In genomic region chr14:104453824-104454223, GRCm38 (mm10) we compare ENCODE assay signal across 8 mouse cellular contexts. TPM values are rescaled to one million over a fixed set of nuclear protein-coding genes. Genes with fewer than 3 reads are reported as not detected.
A peak's percentile ranks its signal among the peaks of the same experiment; 100 is the strongest.
DNase-seq lines count a peak whose midpoint lies in the region; ATAC-seq lines count a peak whose summit lies in the region.

No protein-coding gene starts in this region.

- WGBS in intestine, embryonic 16.5 days: 13% methylated on average over 4 of the region's 4 CpGs

- intact Hi-C loops in heart, postnatal 14 days (cut with DNase I): no loop called here

- ATAC-seq in hematopoietic stem cell, adult 5-6 weeks (replicated peaks in 1 of 2; ENCODE audit: insufficient read depth in 1 of 2, low FRiP score in 2 of 2, low TSS enrichment in 1 of 2, low read depth in 1 of 2, poor library complexity in 2 of 2, severe bottlenecking in 2 of 2): peak; percentile 59 to 60; a peak in 3 of 4 replicates
- ATAC-seq in intestine, embryonic 16.5 days: no peak

- no peak overlapping the region for H3K4me3 ChIP-seq in intestine, embryonic 16.5 days (ENCODE audit: low read length)

- peaks cover 23% of the 10 kb centered on the region for H3K27me3 ChIP-seq in intestine, embryonic 16.5 days (replicated peaks; ENCODE audit: control insufficient read depth, insufficient read depth, low read length)

- H3K9ac ChIP-seq in intestine, embryonic 16.5 days (ENCODE audit: low read depth, low read length): no peak overlapping the region

- no peak overlapping the region for H3K27ac ChIP-seq in intestine, embryonic 16.5 days (ENCODE audit: low read length)

- no peaks in the 10 kb centered on the region for H3K9me3 ChIP-seq in intestine, embryonic 16.5 days (ENCODE audit: control insufficient read depth, low read length)

- H3K36me3 ChIP-seq in intestine, embryonic 16.5 days (ENCODE audit: control insufficient read depth, insufficient read depth, low read length): no peaks in the 10 kb centered on the region

- DNase-seq in heart, postnatal 14 days: peak; percentile 64 to 75
- no peak for DNase-seq in heart, adult 9 months (ENCODE audit: low spot score in 2 of 2)
- DNase-seq in urinary bladder, postnatal 25 days (ENCODE audit: low spot score): peak; percentile 61
- DNase-seq in urinary bladder, adult 2 months (ENCODE audit: low spot score): no peak
- peak; percentile 80 for DNase-seq in retina, postnatal 1 day
- DNase-seq in cerebellum, adult 18-20 months: no peak

- no peak overlapping the region for H3K4me2 ChIP-seq in intestine, embryonic 16.5 days (ENCODE audit: low read depth, low read length)

- no peaks in the 10 kb centered on the region for H3K4me1 ChIP-seq in intestine, embryonic 16.5 days (ENCODE audit: control insufficient read depth, insufficient read depth, low read length)

RNA-seq across cellular contexts. Expression of gene Pou4f1, which starts 14.0 kb away (rescaled TPM):
- total RNA-seq in heart, postnatal 14 days (2021): under 1 TPM in 1 of 2 experiments, not detected in 1; 0.05 TPM
- 0.01 and 0.08 TPM in 2 replicates for polyA plus RNA-seq in urinary bladder, adult 2 months (2012; rRNA removed)
- total RNA-seq in hematopoietic stem cell, adult 5-6 weeks (2017): not detected in 2 replicates
- 0.22 and 0.33 TPM in 2 replicates for polyA plus RNA-seq in intestine, embryonic 16.5 days (2015; fragmentation: Nextera tagmentation; extraction: Ambion mirVana)

Comparison
In these comparisons a context has a peak if more than half of its experiments do, and no peak if none do; other contexts are left out.
1. DNase-seq: peak in heart, postnatal 14 days (2 of 2), urinary bladder, postnatal 25 days (single experiment) and retina, postnatal 1 day (single experiment); none in heart, adult 9 months (0 of 2), urinary bladder, adult 2 months (single experiment) and cerebellum, adult 18-20 months (0 of 2).